Mouse (Mus musculus) forebrain, embryonic 14.5 days (tissue): ENCODE data around the gene Tango6. TPM values are rescaled to one million over a fixed set of nuclear protein-coding genes. Genes with fewer than 3 reads are reported as not detected.

Experiments
- ATAC-seq: fragments of 200-750 bp; cut with Nextera tagmentation; 2 replicates; pipeline ENCODE4 v1.8.0; 2017; ENCODE audit warnings: mild to moderate bottlenecking, moderate library complexity
- DNase-seq: peaks from one replicate; pipeline ENCODE4 v3.0.0-alpha.2; 2015; ENCODE audit warnings: low spot score
- H3K27ac ChIP-seq: fragments of 300-500 bp; sonication (generic); 2 replicates; pipeline ENCODE4 v1.5.1; 2014; ENCODE audit warnings: low read depth, mild to moderate bottlenecking, control low read depth, low read length, moderate library complexity
- H3K27me3 ChIP-seq: fragments of 300-500 bp; sonication (generic); replicated peaks from 2 replicates; pipeline ENCODE4 v1.6.1; 2014; ENCODE audit warnings: low read length, control low read depth, mixed read lengths; ENCODE audit not compliant: control insufficient read depth, insufficient read depth
- H3K36me3 ChIP-seq: fragments of 300-500 bp; sonication (generic); 2 replicates; pipeline ENCODE4 v1.6.1; 2014; ENCODE audit warnings: low read length, control low read depth; ENCODE audit not compliant: control insufficient read depth, insufficient read depth
- H3K4me1 ChIP-seq: fragments of 300-500 bp; sonication (generic); 2 replicates; pipeline ENCODE4 v1.6.1; 2014; ENCODE audit warnings: antibody characterized with exemption, low read length, control low read depth; ENCODE audit not compliant: control insufficient read depth, insufficient read depth
- H3K4me2 ChIP-seq: fragments of 300-500 bp; sonication (generic); 2 replicates; pipeline ENCODE4 v1.6.1; 2014; ENCODE audit warnings: mild to moderate bottlenecking, control low read depth, low read length
- H3K4me3 ChIP-seq: fragments of 300-500 bp; sonication (generic); 2 replicates; pipeline ENCODE4 v1.5.1; 2014; ENCODE audit warnings: low read depth, low read length, control low read depth
- H3K9ac ChIP-seq: fragments of 300-500 bp; sonication (generic); 2 replicates; pipeline ENCODE4 v1.6.1; 2014; ENCODE audit warnings: mild to moderate bottlenecking, low read length, control low read depth, moderate library complexity
- H3K9me3 ChIP-seq: fragments of 300-500 bp; sonication (generic); replicated peaks from 2 replicates; pipeline ENCODE4 v1.6.1; 2016; ENCODE audit warnings: low read length, control low read depth, mixed read lengths; ENCODE audit not compliant: control insufficient read depth
- WGBS: fragments of 180-500 bp; shearing (Covaris S2); extraction: QIAGEN DNeasy Blood & Tissue Kit; methylation state at CpG from one replicate; pipeline ENCODE4 v1.1.7; 2014; 5-methylcytosine and 5-hydroxymethylcytosine counted together
- polyA plus RNA-seq: library from polyadenylated mRNA; unstranded; fragments of >200 nt; fragmentation: Nextera tagmentation; extraction: Ambion mirVana; gene quantifications from 2 replicates; pipeline ENCODE4 v1.2.1, GENCODE M21; 2014

Gene Tango6
- polyA plus RNA-seq, 1 experiment from 2014 or later, result 2.4 TPM

- H3K4me2 ChIP-seq, result peak overlapping the region; percentile 45
- no peaks in the 10 kb centered on the region for H3K9me3 ChIP-seq
- peak; percentile 28 for DNase-seq
- no peak for ATAC-seq
- H3K27ac ChIP-seq, result peak overlapping the region; percentile 85
- peak overlapping the region; percentile 45 for H3K9ac ChIP-seq
- no peaks in the 10 kb centered on the region for H3K27me3 ChIP-seq
- WGBS, result 11% methylated on average over 1 of the region's 1 CpGs
- no peaks in the 10 kb centered on the region for H3K36me3 ChIP-seq
- no peak overlapping the region for H3K4me3 ChIP-seq
- H3K4me1 ChIP-seq, result 0 out of 2 replicates have a peak, but pooled peaks cover 6% of the 10 kb centered on the region
Observed at GRCm38 (mm10) chr8:106727889-106728288, 45.0 kb downstream of the Tango6 start.

- Histone ChIP-seq H3K4me2 (no peak overlapping the region), H3K4me3 (no peak overlapping the region), H3K27me3 (no peaks in the 10 kb centered on the region), H3K36me3 (0 out of 2 replicates have a peak, but pooled peaks cover 3% of the 10 kb centered on the region), H3K4me1 (0 out of 2 replicates have a peak, but pooled peaks cover 3% of the 10 kb centered on the region), H3K27ac (no peak overlapping the region), H3K9me3 (no peaks in the 10 kb centered on the region), H3K9ac (no peak overlapping the region)
- DNase-seq, result no peak
- ATAC-seq, result no peak
- whole genome bisulfite sequencing, result 46% methylated on average over 5 of the region's 5 CpGs
Observed at GRCm38 (mm10) chr8:106732921-106733320, 50.1 kb downstream of the Tango6 start.

GRCm38 (mm10) chr8:106733703-106734102 lies 50.8 kb downstream of the Tango6 start:
- no peak overlapping the region for H3K9ac ChIP-seq
- DNase-seq (no peak), ATAC-seq (no peak)
- H3K27me3 ChIP-seq, result no peaks in the 10 kb centered on the region
- no peak overlapping the region for H3K4me3 ChIP-seq
- H3K4me1 ChIP-seq, result no peaks in the 10 kb centered on the region
- H3K9me3 ChIP-seq, result no peaks in the 10 kb centered on the region
- 79% methylated on average over 3 of the region's 3 CpGs for WGBS
- 0 out of 2 replicates have a peak, but pooled peaks cover 3% of the 10 kb centered on the region for H3K36me3 ChIP-seq
- H3K4me2 ChIP-seq, result no peak overlapping the region
- no peak overlapping the region for H3K27ac ChIP-seq

- H3K4me1 ChIP-seq, result no peaks in the 10 kb centered on the region
- no peak overlapping the region for H3K9ac ChIP-seq
- H3K36me3 ChIP-seq, result 0 out of 2 replicates have a peak, but pooled peaks cover 3% of the 10 kb centered on the region
- no peaks in the 10 kb centered on the region for H3K27me3 ChIP-seq
- DNase-seq (no peak), ATAC-seq (no peak)
- H3K27ac ChIP-seq, result no peak overlapping the region
- H3K4me3 ChIP-seq, result no peak overlapping the region
- no peak overlapping the region for H3K4me2 ChIP-seq
- no peaks in the 10 kb centered on the region for H3K9me3 ChIP-seq
Observed at GRCm38 (mm10) chr8:106734222-106734621, 51.4 kb downstream of the Tango6 start.

GRCm38 (mm10) chr8:106736861-106737662 lies 54.2 kb downstream of the Tango6 start:
- Histone ChIP-seq H3K36me3 (peaks cover 5% of the 10 kb centered on the region), H3K27me3 (no peaks in the 10 kb centered on the region), H3K4me3 (no peak overlapping the region), H3K4me2 (no peak overlapping the region), H3K9me3 (no peaks in the 10 kb centered on the region), H3K4me1 (no peaks in the 10 kb centered on the region), H3K9ac (no peak overlapping the region), H3K27ac (no peak overlapping the region)
- DNase-seq (no peak), ATAC-seq (no peak)
- WGBS, result 89% methylated on average over 13 of the region's 13 CpGs

- ATAC-seq (no peak), DNase-seq (no peak)
- Histone ChIP-seq H3K4me3 (no peak overlapping the region), H3K27ac (no peak overlapping the region), H3K27me3 (no peaks in the 10 kb centered on the region), H3K4me2 (no peak overlapping the region), H3K9ac (no peak overlapping the region), H3K9me3 (no peaks in the 10 kb centered on the region), H3K4me1 (no peaks in the 10 kb centered on the region), H3K36me3 (peaks cover 10% of the 10 kb centered on the region)
- WGBS, result 88% methylated on average over 2 of the region's 2 CpGs
Observed at GRCm38 (mm10) chr8:106737846-106738245, 55.0 kb downstream of the Tango6 start.

- H3K9me3 ChIP-seq, result no peaks in the 10 kb centered on the region
- WGBS, result 92% methylated on average over 10 of the region's 10 CpGs
- no peaks in the 10 kb centered on the region for H3K27me3 ChIP-seq
- H3K9ac ChIP-seq, result no peak overlapping the region
- H3K36me3 ChIP-seq, result peaks cover 7% of the 10 kb centered on the region
- no peak overlapping the region for H3K27ac ChIP-seq
- no peak overlapping the region for H3K4me3 ChIP-seq
- DNase-seq, result no peak
- ATAC-seq, result no peak
- H3K4me1 ChIP-seq, result no peaks in the 10 kb centered on the region
- no peak overlapping the region for H3K4me2 ChIP-seq
Observed at GRCm38 (mm10) chr8:106742321-106742720, 59.5 kb downstream of the Tango6 start.

- Histone ChIP-seq H3K27me3 (no peaks in the 10 kb centered on the region), H3K4me3 (no peak overlapping the region), H3K4me1 (no peaks in the 10 kb centered on the region), H3K9ac (no peak overlapping the region), H3K9me3 (no peaks in the 10 kb centered on the region), H3K27ac (no peak overlapping the region), H3K4me2 (no peak overlapping the region), H3K36me3 (peaks cover 7% of the 10 kb centered on the region)
- DNase-seq (no peak), ATAC-seq (no peak)
- WGBS, result 98% methylated on average over 1 of the region's 1 CpGs
Observed at GRCm38 (mm10) chr8:106743361-106743760, 60.5 kb downstream of the Tango6 start.

- Histone ChIP-seq H3K36me3 (no peaks in the 10 kb centered on the region), H3K4me1 (no peaks in the 10 kb centered on the region), H3K4me2 (no peak overlapping the region), H3K9ac (no peak overlapping the region), H3K4me3 (no peak overlapping the region), H3K9me3 (no peaks in the 10 kb centered on the region), H3K27me3 (no peaks in the 10 kb centered on the region), H3K27ac (no peak overlapping the region)
- 72% methylated on average over 3 of the region's 3 CpGs for WGBS
- DNase-seq (no peak), ATAC-seq (no peak)
Observed at GRCm38 (mm10) chr8:106753436-106753835, 70.6 kb downstream of the Tango6 start.
